Mouse (Mus musculus) cortical plate, adult 2 months (tissue): Measurements from ENCODE around the gene Ano6. TPM values are rescaled to one million over a fixed set of nuclear protein-coding genes. Genes with fewer than 3 reads are reported as not detected.

ENCODE experiments used
- H3K27ac ChIP-seq: fragments of 200-500 bp; 2 replicates; pipeline ENCODE4 v1.5.1; 2012; ENCODE audit warnings: low read length, control low read depth, inconsistent platforms; ENCODE audit not compliant: insufficient read depth
- H3K4me1 ChIP-seq: fragments of 200-500 bp; 2 replicates; pipeline ENCODE4 v1.6.1; 2011; ENCODE audit warnings: low read length; ENCODE audit not compliant: control insufficient read depth, insufficient read depth
- H3K4me3 ChIP-seq: fragments of 200-500 bp; 2 replicates; pipeline ENCODE4 v1.5.1; 2011; ENCODE audit warnings: mild to moderate bottlenecking, low read length, control low read depth; ENCODE audit not compliant: insufficient read depth
- CTCF ChIP-seq: fragments of 200-500 bp; IDR thresholded peaks from 2 replicates; pipeline ENCODE4 v1.5.1; 2011; ENCODE audit warnings: mild to moderate bottlenecking, control low read depth, low read length; ENCODE audit not compliant: insufficient read depth; ENCODE audit errors: extremely low read depth
- POLR2A ChIP-seq: fragments of 200-500 bp; IDR thresholded peaks from 2 replicates; pipeline ENCODE4 v1.6.1; 2011; ENCODE audit warnings: mild to moderate bottlenecking, low read length, control low read depth; ENCODE audit not compliant: insufficient read depth; ENCODE audit errors: extremely low read depth
- polyA plus RNA-seq: library from polyadenylated mRNA; depleted of rRNA; stranded (reverse); fragments of >200 nt; gene quantifications from 2 replicates; pipeline ENCODE4 v1.2.3, GENCODE M21; 2012; rRNA removed

The Ano6 gene
- polyA plus RNA-seq, 1 experiment, result 16.7 TPM

GRCm38 (mm10) chr15:96021506-96021905, 230.9 kb downstream of the Ano6 start:
- TF ChIP-seq CTCF (peak; percentile 58), POLR2A (no peak)
- Histone ChIP-seq H3K4me1 (no peaks in the 10 kb centered on the region), H3K4me3 (no peak overlapping the region), H3K27ac (no peak overlapping the region)

Other genes starting within 250 kb of the Ano6 start
- 25.4 and 26.2 TPM in 2 replicates for gene Dbx2, start 134.9 kb upstream of the Ano6 start, polyA plus RNA-seq